ENCODE assay signal across 8 mouse cellular contexts in the genomic region with DNA sequence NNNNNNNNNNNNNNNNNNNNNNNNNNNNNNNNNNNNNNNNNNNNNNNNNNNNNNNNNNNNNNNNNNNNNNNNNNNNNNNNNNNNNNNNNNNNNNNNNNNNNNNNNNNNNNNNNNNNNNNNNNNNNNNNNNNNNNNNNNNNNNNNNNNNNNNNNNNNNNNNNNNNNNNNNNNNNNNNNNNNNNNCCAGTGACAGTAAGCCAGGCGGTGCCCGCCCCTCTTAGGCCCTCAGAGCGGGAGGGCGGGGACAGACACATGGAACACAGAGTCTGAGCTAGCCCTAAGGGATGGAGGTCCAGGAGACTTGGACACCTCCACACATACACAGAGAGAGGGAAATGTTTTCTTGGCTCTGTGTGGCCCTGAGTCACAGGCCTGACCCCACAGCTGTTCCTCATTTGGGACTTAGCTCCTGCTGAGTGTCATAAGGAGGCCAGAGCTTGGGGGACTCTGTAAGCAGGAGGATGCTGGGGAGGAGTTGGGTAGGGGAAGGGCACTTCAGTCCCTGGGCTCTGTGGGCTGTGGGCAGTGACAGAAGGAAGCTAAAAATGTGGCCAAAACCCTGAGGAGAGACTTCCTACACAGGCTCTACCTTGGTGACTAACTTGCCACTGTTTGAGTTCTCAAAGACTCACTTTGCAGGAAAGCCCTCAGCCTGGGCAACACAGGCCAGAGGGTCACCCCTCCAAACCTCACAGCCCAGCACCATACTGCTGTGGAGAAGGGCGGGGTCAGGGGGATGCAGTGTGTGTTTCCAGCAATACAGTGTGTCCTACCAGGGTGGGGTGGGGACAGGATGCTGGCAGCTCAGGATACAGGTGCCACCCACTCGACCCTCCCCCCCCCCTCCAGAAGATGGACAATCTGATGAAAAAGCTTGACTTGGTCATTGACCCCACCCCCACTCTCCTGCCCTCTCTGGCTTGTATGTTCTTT. TPM values are rescaled to one million over a fixed set of nuclear protein-coding genes. Genes with fewer than 3 reads are reported as not detected.
DNase-seq lines count a peak whose midpoint lies in the region; ATAC-seq lines count a peak whose summit lies in the region.

No protein-coding gene starts in this region.

- H3K9me3 ChIP-seq in erythroblast, embryonic 14.5 days (ENCODE audit: control insufficient read depth, low read length) = no peaks in the 10 kb centered on the region

- peak; percentile 91 to 96 for ATAC-seq in hematopoietic stem cell, adult 5-6 weeks (replicated peaks in 1 of 2; ENCODE audit: insufficient read depth in 1 of 2, low FRiP score in 2 of 2, low TSS enrichment in 1 of 2, low read depth in 1 of 2, poor library complexity in 2 of 2, severe bottlenecking in 2 of 2)

- peaks cover 81% of the 10 kb centered on the region for H3K36me3 ChIP-seq in erythroblast, embryonic 14.5 days (ENCODE audit: control insufficient read depth)

- H3K27me3 ChIP-seq in erythroblast, embryonic 14.5 days (ENCODE audit: control insufficient read depth) = no peaks in the 10 kb centered on the region

- peak; percentile 32 for DNase-seq in adrenal gland, postnatal 10 days
- DNase-seq in adrenal gland, postnatal 25 days = no peak
- DNase-seq in 3134 (ENCODE audit: extremely low read depth, insufficient read length, low spot score) = peak; percentile 88
- DNase-seq in lung, adult 18-20 months = peak; percentile 70 to 79
- peak; percentile 57 to 75 for DNase-seq in spleen, postnatal 36 days (ENCODE audit: low spot score in 2 of 2)
- no peak for DNase-seq in ovary, postnatal 14 days (ENCODE audit: low spot score)

- H3K4me1 ChIP-seq in erythroblast, embryonic 14.5 days (ENCODE audit: control insufficient read depth) = peaks cover 89% of the 10 kb centered on the region

- peak overlapping the region; percentile 62 for H3K4me3 ChIP-seq in erythroblast, embryonic 14.5 days (replicated peaks)

RNA-seq across cellular contexts. Expression of a gene that starts 6.7 kb away (rescaled TPM):
- total RNA-seq in adrenal gland, postnatal 10 days (2021) = 10 to 100 TPM in 1 of 2 experiments, 1 to 10 TPM in 1; 8.2 to 13.4 TPM
- 4.0 and 9.5 TPM in 2 replicates for total RNA-seq in adrenal gland, postnatal 25 days (2021)
- polyA plus RNA-seq in erythroblast, embryonic 14.5 days (2012) = 6.8 and 7.1 TPM in 2 replicates
- 23.0 and 28.0 TPM in 2 replicates for total RNA-seq in hematopoietic stem cell, adult 5-6 weeks (2017)

RNA-seq across cellular contexts. Expression of a gene that starts 26.1 kb away (rescaled TPM):
- 1 to 10 TPM in 1 of 2 experiments, under 1 TPM in 1; 0.66 to 1.2 TPM for total RNA-seq in adrenal gland, postnatal 10 days (2021)
- 5.2 and 5.4 TPM in 2 replicates for total RNA-seq in adrenal gland, postnatal 25 days (2021)
- polyA plus RNA-seq in erythroblast, embryonic 14.5 days (2012) = 0.37 and 0.42 TPM in 2 replicates
- 0.50 and 0.89 TPM in 2 replicates for total RNA-seq in hematopoietic stem cell, adult 5-6 weeks (2017)

RNA-seq across cellular contexts. Expression of a gene that starts 27.9 kb away (rescaled TPM):
- 1 to 10 TPM; 2.3 to 3.3 TPM for total RNA-seq in adrenal gland, postnatal 10 days (2021)
- total RNA-seq in adrenal gland, postnatal 25 days (2021) = 5.6 and 12.4 TPM in 2 replicates
- 0.02 TPM in 1 of 2 replicates, not detected in the other for polyA plus RNA-seq in erythroblast, embryonic 14.5 days (2012)
- total RNA-seq in hematopoietic stem cell, adult 5-6 weeks (2017) = 1.0 TPM in 1 of 2 replicates, not detected in the other

RNA-seq across cellular contexts. Expression of a gene that starts 52.1 kb away (rescaled TPM):
- 10 to 100 TPM; 48.9 to 87.1 TPM for total RNA-seq in adrenal gland, postnatal 10 days (2021)
- total RNA-seq in adrenal gland, postnatal 25 days (2021) = 91.2 and 206 TPM in 2 replicates
- polyA plus RNA-seq in erythroblast, embryonic 14.5 days (2012) = 0.01 and 0.11 TPM in 2 replicates
- 7.3 and 7.5 TPM in 2 replicates for total RNA-seq in hematopoietic stem cell, adult 5-6 weeks (2017)

Comparison
In these comparisons a context has a peak if more than half of its experiments do, and no peak if none do; other contexts are left out.
1. DNase-seq: peak in adrenal gland, postnatal 10 days (single experiment), 3134 (single experiment), lung, adult 18-20 months (2 of 2) and spleen, postnatal 36 days (2 of 2); none in adrenal gland, postnatal 25 days (single experiment) and ovary, postnatal 14 days (single experiment).